Mouse (Mus musculus): ENCODE measurements at regions not wholly inside any gene's neighbourhood (a gene's known extent, or its start where the extent isn't known, plus 50 kb on each side); places are given as distances from the start of the nearest gene placed in this dataset.

DNA sequence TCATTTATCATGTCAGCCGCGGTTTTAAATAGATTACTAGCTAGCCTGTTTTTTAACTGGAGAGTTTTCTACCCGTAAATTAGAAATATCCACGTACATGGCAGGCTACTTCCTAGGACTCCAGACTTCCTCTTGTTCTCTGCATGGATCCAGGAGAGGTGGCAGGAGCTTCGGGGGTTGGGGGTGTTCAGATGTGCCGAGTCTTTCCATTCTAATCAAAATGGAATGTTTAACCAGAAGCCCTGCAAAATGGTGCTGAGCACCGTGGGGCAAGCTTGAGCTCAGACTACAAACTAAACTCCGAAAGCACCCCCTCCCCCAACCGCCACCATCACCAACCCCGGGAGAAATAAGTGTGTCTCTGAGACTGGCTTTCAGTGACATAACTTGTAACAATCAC is 73.4 kb upstream of the 4930535I16Rik start:
- no peak for TF ChIP-seq CEBPB (IDR thresholded peaks at IDR 0.05; ENCODE audit: low read depth)
- TF ChIP-seq CTCF (IDR thresholded peaks at IDR 0.05; ENCODE audit: control insufficient read depth, insufficient read depth, insufficient read length), result no peak
- no peak for TF ChIP-seq MYOG (IDR thresholded peaks at IDR 0.05; ENCODE audit: control insufficient read depth, extremely low read depth, insufficient read length)
- no peak for TF ChIP-seq MAX (IDR thresholded peaks at IDR 0.05)
- TF ChIP-seq USF1 (IDR thresholded peaks at IDR 0.05; ENCODE audit: low read depth), result no peak
- TF ChIP-seq FOSL1 (IDR thresholded peaks at IDR 0.05; ENCODE audit: insufficient read depth, low read length, poor library complexity, severe bottlenecking), result no peak
- no peak for TF ChIP-seq MYOD1 (IDR thresholded peaks at IDR 0.05; ENCODE audit: control insufficient read depth, insufficient read length, low read depth)
- no peaks in the 10 kb centered on the region for H3K79me3 ChIP-seq (ENCODE audit: low read depth)
- no peaks in the 10 kb centered on the region for H3K79me2 ChIP-seq (ENCODE audit: control insufficient read depth, insufficient read depth)
- H3K27me3 ChIP-seq (ENCODE audit: control insufficient read depth, insufficient read depth, insufficient read length), result peaks cover 37% of the 10 kb centered on the region
- H3K4me3 ChIP-seq (ENCODE audit: insufficient read depth, poor library complexity, severe bottlenecking), result no peak overlapping the region
- H3K36me3 ChIP-seq (ENCODE audit: control insufficient read depth, insufficient read depth), result no peaks in the 10 kb centered on the region
- H3ac ChIP-seq (ENCODE audit: control insufficient read depth, insufficient read length, low read depth), result no peak overlapping the region

DNA sequence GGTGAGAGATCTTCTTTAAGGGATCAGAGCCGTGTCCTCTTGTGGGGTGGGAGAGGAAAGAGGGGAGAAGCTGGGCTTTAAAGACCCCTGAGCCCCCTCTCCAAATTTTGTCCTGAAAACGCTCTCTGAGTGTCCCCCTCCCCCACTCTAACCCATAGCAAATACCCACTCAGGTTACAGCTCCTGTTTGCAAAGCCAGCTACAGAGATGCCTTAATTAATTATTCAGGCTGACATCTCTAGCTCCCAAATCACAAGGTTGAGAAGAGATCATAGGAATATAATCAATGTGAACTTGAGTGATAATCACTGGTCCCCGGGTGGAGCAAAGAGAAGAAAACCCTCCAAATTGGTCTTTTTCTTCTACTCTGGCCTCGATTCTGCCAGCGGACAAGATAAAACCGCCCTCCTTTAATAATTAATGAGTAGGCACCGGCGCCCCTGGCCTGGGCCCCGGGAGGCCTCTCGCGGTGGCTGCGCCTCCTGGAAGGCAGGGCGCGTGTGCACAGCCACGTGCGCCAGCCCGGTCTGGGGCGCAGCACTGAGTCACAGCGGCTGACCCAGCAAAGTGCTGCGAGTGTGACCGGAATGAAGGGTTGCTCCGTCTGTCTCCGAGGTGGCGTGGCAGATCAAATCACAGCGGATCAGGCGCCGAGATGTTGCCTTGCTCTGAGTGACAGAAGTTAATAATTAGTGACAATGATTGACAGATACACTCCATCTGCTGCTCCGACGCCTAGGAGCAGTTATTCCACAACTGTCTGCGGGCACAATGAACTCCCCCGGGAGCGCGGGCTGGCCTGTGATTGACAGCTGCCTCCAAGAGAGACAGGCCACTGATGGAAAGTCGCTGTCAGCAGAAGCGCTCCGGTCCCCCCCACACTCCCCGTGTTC is 72.7 kb upstream of the 4930535I16Rik start:
- peaks cover 37% of the 10 kb centered on the region for H3K27me3 ChIP-seq (ENCODE audit: control insufficient read depth, insufficient read depth, insufficient read length)
- no peaks in the 10 kb centered on the region for H3K79me2 ChIP-seq (ENCODE audit: control insufficient read depth, insufficient read depth)
- peak; percentile 91 for TF ChIP-seq MAX (IDR thresholded peaks at IDR 0.05)
- TF ChIP-seq FOSL1 (IDR thresholded peaks at IDR 0.05; ENCODE audit: insufficient read depth, low read length, poor library complexity, severe bottlenecking), result no peak
- TF ChIP-seq CTCF (IDR thresholded peaks at IDR 0.05; ENCODE audit: control insufficient read depth, insufficient read depth, insufficient read length), result no peak
- no peak for TF ChIP-seq CEBPB (IDR thresholded peaks at IDR 0.05; ENCODE audit: low read depth)
- TF ChIP-seq MYOG (IDR thresholded peaks at IDR 0.05; ENCODE audit: control insufficient read depth, extremely low read depth, insufficient read length), result no peak
- TF ChIP-seq USF1 (IDR thresholded peaks at IDR 0.05; ENCODE audit: low read depth), result no peak
- no peaks in the 10 kb centered on the region for H3K79me3 ChIP-seq (ENCODE audit: low read depth)
- no peaks in the 10 kb centered on the region for H3K36me3 ChIP-seq (ENCODE audit: control insufficient read depth, insufficient read depth)
- H3K4me3 ChIP-seq (ENCODE audit: insufficient read depth, poor library complexity, severe bottlenecking), result no peak overlapping the region
- no peak overlapping the region for H3ac ChIP-seq (ENCODE audit: control insufficient read depth, insufficient read length, low read depth)

Data from C2C12 (cell line).